Mouse (Mus musculus): ENCODE measurements around the gene Klhl5. TPM values are rescaled to one million over a fixed set of nuclear protein-coding genes. Genes with fewer than 3 reads are reported as not detected.

Gene Klhl5
- polyA plus RNA-seq, 1 experiment from 2014 or later: 20.0 TPM

GRCm38 (mm10) chr5:65130528-65131210 lies 23.3 kb downstream of the Klhl5 start:
- peak overlapping the region; percentile 62 for H3K9ac ChIP-seq (ENCODE audit: low read length)
- WGBS: 16% methylated on average over 12 of the region's 12 CpGs
- H3K9me3 ChIP-seq (ENCODE audit: control insufficient read depth, low read length): no peaks in the 10 kb centered on the region
- no peaks in the 10 kb centered on the region for H3K36me3 ChIP-seq (ENCODE audit: control insufficient read depth, insufficient read depth, low read length)
- no peaks in the 10 kb centered on the region for H3K27me3 ChIP-seq (ENCODE audit: control insufficient read depth, insufficient read depth, low read length)
- no peak for ATAC-seq (ENCODE audit: insufficient number of reproducible peaks, insufficient read depth, low FRiP score, low read depth)
- peak overlapping the region; percentile 80 for H3K4me2 ChIP-seq (ENCODE audit: low read length)
- no peak overlapping the region for H3K27ac ChIP-seq (replicated peaks in 1 of 2; ENCODE audit: control insufficient read depth in 1 of 2, insufficient read depth in 1 of 2, low read depth in 2 of 2, low read length in 2 of 2)
- H3K4me1 ChIP-seq (ENCODE audit: control insufficient read depth in 2 of 2, insufficient read depth in 2 of 2, low read length in 2 of 2): peaks cover 0 to 3% of the 10 kb centered on the region in 2 experiments; a peak in 1 of 4 replicates
- peak overlapping the region; percentile 41 to 48 for H3K4me3 ChIP-seq (ENCODE audit: control insufficient read depth in 1 of 2, insufficient read depth in 1 of 2, low read depth in 1 of 2, low read length in 2 of 2)

- H3K27ac ChIP-seq (replicated peaks in 1 of 2; ENCODE audit: control insufficient read depth in 1 of 2, insufficient read depth in 1 of 2, low read depth in 2 of 2, low read length in 2 of 2): no peak overlapping the region
- no peaks in the 10 kb centered on the region for H3K9me3 ChIP-seq (ENCODE audit: control insufficient read depth, low read length)
- ATAC-seq (ENCODE audit: insufficient number of reproducible peaks, insufficient read depth, low FRiP score, low read depth): no peak
- H3K27me3 ChIP-seq (ENCODE audit: control insufficient read depth, insufficient read depth, low read length): no peaks in the 10 kb centered on the region
- H3K4me2 ChIP-seq (ENCODE audit: low read length): peak overlapping the region; percentile 80
- H3K4me1 ChIP-seq (ENCODE audit: control insufficient read depth in 2 of 2, insufficient read depth in 2 of 2, low read length in 2 of 2): peaks cover 0 to 3% of the 10 kb centered on the region in 2 experiments; a peak in 1 of 4 replicates
- peak overlapping the region; percentile 62 for H3K9ac ChIP-seq (ENCODE audit: low read length)
- no peaks in the 10 kb centered on the region for H3K36me3 ChIP-seq (ENCODE audit: control insufficient read depth, insufficient read depth, low read length)
- H3K4me3 ChIP-seq (ENCODE audit: control insufficient read depth in 1 of 2, insufficient read depth in 1 of 2, low read depth in 1 of 2, low read length in 2 of 2): peak overlapping the region; percentile 41 to 48
- 22% methylated on average over 20 of the region's 20 CpGs for WGBS
Observed at GRCm38 (mm10) chr5:65131211-65131879, 24.0 kb downstream of the Klhl5 start.

- Histone ChIP-seq H3K27me3 (ENCODE audit: control insufficient read depth, insufficient read depth, low read length) (no peaks in the 10 kb centered on the region), H3K9me3 (ENCODE audit: control insufficient read depth, low read length) (no peaks in the 10 kb centered on the region), H3K36me3 (ENCODE audit: control insufficient read depth, insufficient read depth, low read length) (peaks cover 1% of the 10 kb centered on the region), H3K4me2 (ENCODE audit: low read length) (no peak overlapping the region), H3K4me3 (ENCODE audit: control insufficient read depth in 1 of 2, insufficient read depth in 1 of 2, low read depth in 1 of 2, low read length in 2 of 2) (no peak overlapping the region), H3K9ac (ENCODE audit: low read length) (no peak overlapping the region), H3K4me1 (ENCODE audit: control insufficient read depth in 2 of 2, insufficient read depth in 2 of 2, low read length in 2 of 2) (peaks cover 0 to 3% of the 10 kb centered on the region in 2 experiments; a peak in 1 of 4 replicates), H3K27ac (replicated peaks in 1 of 2; ENCODE audit: control insufficient read depth in 1 of 2, insufficient read depth in 1 of 2, low read depth in 2 of 2, low read length in 2 of 2) (no peak overlapping the region)
- 76% methylated on average over 7 of the region's 7 CpGs for WGBS
- ATAC-seq (ENCODE audit: insufficient number of reproducible peaks, insufficient read depth, low FRiP score, low read depth): no peak
Observed at GRCm38 (mm10) chr5:65136159-65136558, 28.8 kb downstream of the Klhl5 start.

GRCm38 (mm10) chr5:65137073-65137472 lies 29.7 kb downstream of the Klhl5 start:
- H3K36me3 ChIP-seq (ENCODE audit: control insufficient read depth, insufficient read depth, low read length): peaks cover 11% of the 10 kb centered on the region
- no peak overlapping the region for H3K4me2 ChIP-seq (ENCODE audit: low read length)
- WGBS: 78% methylated on average over 6 of the region's 6 CpGs
- no peak overlapping the region for H3K4me3 ChIP-seq (ENCODE audit: control insufficient read depth in 1 of 2, insufficient read depth in 1 of 2, low read depth in 1 of 2, low read length in 2 of 2)
- no peak overlapping the region for H3K9ac ChIP-seq (ENCODE audit: low read length)
- ATAC-seq (ENCODE audit: insufficient number of reproducible peaks, insufficient read depth, low FRiP score, low read depth): no peak
- H3K27me3 ChIP-seq (ENCODE audit: control insufficient read depth, insufficient read depth, low read length): no peaks in the 10 kb centered on the region
- H3K4me1 ChIP-seq (ENCODE audit: control insufficient read depth in 2 of 2, insufficient read depth in 2 of 2, low read length in 2 of 2): no peaks in the 10 kb centered on the region
- no peak overlapping the region for H3K27ac ChIP-seq (replicated peaks in 1 of 2; ENCODE audit: control insufficient read depth in 1 of 2, insufficient read depth in 1 of 2, low read depth in 2 of 2, low read length in 2 of 2)
- no peaks in the 10 kb centered on the region for H3K9me3 ChIP-seq (ENCODE audit: control insufficient read depth, low read length)

- Histone ChIP-seq H3K4me2 (ENCODE audit: low read length) (no peak overlapping the region), H3K4me3 (ENCODE audit: control insufficient read depth in 1 of 2, insufficient read depth in 1 of 2, low read depth in 1 of 2, low read length in 2 of 2) (no peak overlapping the region), H3K27ac (replicated peaks in 1 of 2; ENCODE audit: control insufficient read depth in 1 of 2, insufficient read depth in 1 of 2, low read depth in 2 of 2, low read length in 2 of 2) (no peak overlapping the region), H3K4me1 (ENCODE audit: control insufficient read depth in 2 of 2, insufficient read depth in 2 of 2, low read length in 2 of 2) (no peaks in the 10 kb centered on the region), H3K9ac (ENCODE audit: low read length) (no peak overlapping the region), H3K36me3 (ENCODE audit: control insufficient read depth, insufficient read depth, low read length) (peaks cover 41% of the 10 kb centered on the region), H3K9me3 (ENCODE audit: control insufficient read depth, low read length) (no peaks in the 10 kb centered on the region), H3K27me3 (ENCODE audit: control insufficient read depth, insufficient read depth, low read length) (no peaks in the 10 kb centered on the region)
- 91% methylated on average over 8 of the region's 8 CpGs for WGBS
- no peak for ATAC-seq (ENCODE audit: insufficient number of reproducible peaks, insufficient read depth, low FRiP score, low read depth)
Observed at GRCm38 (mm10) chr5:65141242-65141641, 33.9 kb downstream of the Klhl5 start.

- no peak overlapping the region for H3K9ac ChIP-seq (ENCODE audit: low read length)
- no peak overlapping the region for H3K27ac ChIP-seq (replicated peaks in 1 of 2; ENCODE audit: control insufficient read depth in 1 of 2, insufficient read depth in 1 of 2, low read depth in 2 of 2, low read length in 2 of 2)
- no peaks in the 10 kb centered on the region for H3K27me3 ChIP-seq (ENCODE audit: control insufficient read depth, insufficient read depth, low read length)
- 51% methylated on average over 6 of the region's 6 CpGs for WGBS
- H3K4me1 ChIP-seq (ENCODE audit: control insufficient read depth in 2 of 2, insufficient read depth in 2 of 2, low read length in 2 of 2): no peaks in the 10 kb centered on the region
- H3K4me2 ChIP-seq (ENCODE audit: low read length): no peak overlapping the region
- no peak overlapping the region for H3K4me3 ChIP-seq (ENCODE audit: control insufficient read depth in 1 of 2, insufficient read depth in 1 of 2, low read depth in 1 of 2, low read length in 2 of 2)
- H3K36me3 ChIP-seq (ENCODE audit: control insufficient read depth, insufficient read depth, low read length): peaks cover 44% of the 10 kb centered on the region
- no peak for ATAC-seq (ENCODE audit: insufficient number of reproducible peaks, insufficient read depth, low FRiP score, low read depth)
- no peaks in the 10 kb centered on the region for H3K9me3 ChIP-seq (ENCODE audit: control insufficient read depth, low read length)
Observed at GRCm38 (mm10) chr5:65142247-65142646, 34.9 kb downstream of the Klhl5 start.

GRCm38 (mm10) chr5:65145499-65146101 lies 38.3 kb downstream of the Klhl5 start:
- Histone ChIP-seq H3K27me3 (ENCODE audit: control insufficient read depth, insufficient read depth, low read length) (no peaks in the 10 kb centered on the region), H3K27ac (replicated peaks in 1 of 2; ENCODE audit: control insufficient read depth in 1 of 2, insufficient read depth in 1 of 2, low read depth in 2 of 2, low read length in 2 of 2) (no peak overlapping the region), H3K4me2 (ENCODE audit: low read length) (no peak overlapping the region), H3K4me1 (ENCODE audit: control insufficient read depth in 2 of 2, insufficient read depth in 2 of 2, low read length in 2 of 2) (no peaks in the 10 kb centered on the region), H3K9ac (ENCODE audit: low read length) (no peak overlapping the region), H3K36me3 (ENCODE audit: control insufficient read depth, insufficient read depth, low read length) (peaks cover 75% of the 10 kb centered on the region), H3K4me3 (ENCODE audit: control insufficient read depth in 1 of 2, insufficient read depth in 1 of 2, low read depth in 1 of 2, low read length in 2 of 2) (no peak overlapping the region), H3K9me3 (ENCODE audit: control insufficient read depth, low read length) (no peaks in the 10 kb centered on the region)
- 91% methylated on average over 9 of the region's 9 CpGs for WGBS
- no peak for ATAC-seq (ENCODE audit: insufficient number of reproducible peaks, insufficient read depth, low FRiP score, low read depth)

Measured in heart, embryonic 14.5 days (tissue).